Mouse (Mus musculus) embryo, embryonic 11.5 days (tissue): ENCODE measurements around the gene Arid5a.

Experiments used
- DNase-seq: peaks from one replicate; pipeline ENCODE4 v3.0.0-alpha.2; 2012; ENCODE audit warnings: low read depth, low spot score

The Arid5a gene

DNA sequence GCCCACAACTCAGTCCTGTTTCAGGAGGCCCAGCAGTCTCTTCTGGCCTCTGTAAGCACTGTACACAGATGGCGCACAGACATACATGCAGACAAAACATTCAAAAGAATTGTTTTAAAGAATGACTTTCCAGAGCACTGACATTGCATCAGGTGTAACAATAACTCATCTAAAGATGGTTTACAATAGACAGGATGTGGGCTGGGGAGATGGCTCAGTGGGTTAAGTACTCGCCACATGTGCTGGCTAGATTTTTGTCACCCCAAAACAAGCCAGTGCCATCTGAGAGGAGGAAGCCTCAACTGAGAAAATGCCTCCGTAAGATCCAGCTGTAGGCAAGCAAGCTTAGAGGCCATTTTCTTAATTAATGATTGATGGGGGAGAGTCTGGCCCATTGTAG lies 13.1 kb upstream of the Arid5a start:
- DNase-seq = no peak

DNA sequence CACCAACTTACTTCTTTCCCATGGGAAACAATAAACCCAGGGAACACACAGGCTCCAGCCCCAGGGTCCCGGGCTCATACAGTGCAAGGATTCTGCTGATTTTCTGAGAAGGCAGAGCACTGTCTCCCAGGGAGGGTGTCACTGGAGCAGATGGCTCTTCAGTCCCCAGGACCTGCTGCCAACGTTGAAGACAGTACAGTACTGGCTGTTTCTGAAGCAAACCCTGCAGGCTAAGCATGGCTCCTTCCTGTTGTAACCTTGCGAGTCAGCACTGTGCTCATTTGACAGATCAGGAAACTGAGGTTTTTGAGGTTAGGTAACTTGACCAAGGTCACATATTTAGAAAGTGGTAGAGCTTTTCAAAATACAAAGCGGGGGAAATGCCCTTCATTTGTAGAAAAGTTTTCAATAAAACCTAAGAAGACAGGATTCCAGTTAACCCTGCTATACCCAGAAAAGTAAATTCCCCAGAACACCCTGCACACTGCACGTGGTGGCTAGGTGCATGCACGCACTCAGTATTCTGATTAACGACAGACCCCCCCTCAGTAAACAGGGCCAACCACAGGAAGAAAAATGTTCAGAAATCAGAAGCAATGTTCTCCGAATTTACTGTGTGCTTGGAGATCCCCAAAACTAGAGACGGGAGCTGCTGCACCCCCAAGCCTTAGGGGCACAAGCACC lies 10.9 kb upstream of the Arid5a start:
- no peak for DNase-seq

DNA sequence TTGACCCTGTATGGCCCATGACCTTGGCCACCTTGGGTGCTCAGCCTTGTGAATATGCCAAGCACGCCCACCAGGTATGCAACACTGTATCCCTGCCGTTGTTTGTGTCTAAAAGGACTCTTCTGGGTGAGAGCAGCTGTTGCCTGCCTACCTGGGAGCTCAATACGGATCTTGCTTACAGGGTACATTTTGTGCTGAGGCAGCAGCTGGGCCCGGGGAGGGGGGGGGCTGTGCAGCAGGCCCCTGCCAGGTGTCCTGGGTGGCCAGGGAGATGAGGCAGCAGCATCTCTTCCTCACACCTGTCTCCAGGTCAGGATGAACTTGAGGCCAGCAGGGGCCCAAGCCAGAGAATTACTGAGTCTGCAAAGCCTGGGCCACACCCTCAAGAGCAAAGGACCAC lies 9.4 kb upstream of the Arid5a start:
- DNase-seq = no peak

DNA sequence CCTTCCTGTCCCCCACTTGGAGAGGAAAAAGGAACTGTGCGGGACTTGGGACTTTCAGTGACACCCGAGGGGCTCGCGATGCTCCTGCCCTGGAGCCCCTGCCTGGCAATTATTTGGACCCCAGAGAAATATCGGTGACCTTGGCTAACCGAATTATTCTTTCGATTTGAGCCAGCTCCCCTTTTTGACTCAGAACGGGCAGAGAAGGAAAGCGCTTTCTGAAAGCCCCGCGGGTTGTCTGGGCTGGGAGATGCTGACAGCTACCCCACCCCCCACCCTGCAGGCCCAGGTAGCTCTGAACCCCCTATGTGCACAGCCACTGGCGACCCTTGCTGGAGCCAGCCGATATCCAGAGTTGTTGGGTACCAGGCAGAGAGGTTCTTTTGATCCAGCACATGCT lies 8.4 kb upstream of the Arid5a start:
- no peak for DNase-seq

DNA sequence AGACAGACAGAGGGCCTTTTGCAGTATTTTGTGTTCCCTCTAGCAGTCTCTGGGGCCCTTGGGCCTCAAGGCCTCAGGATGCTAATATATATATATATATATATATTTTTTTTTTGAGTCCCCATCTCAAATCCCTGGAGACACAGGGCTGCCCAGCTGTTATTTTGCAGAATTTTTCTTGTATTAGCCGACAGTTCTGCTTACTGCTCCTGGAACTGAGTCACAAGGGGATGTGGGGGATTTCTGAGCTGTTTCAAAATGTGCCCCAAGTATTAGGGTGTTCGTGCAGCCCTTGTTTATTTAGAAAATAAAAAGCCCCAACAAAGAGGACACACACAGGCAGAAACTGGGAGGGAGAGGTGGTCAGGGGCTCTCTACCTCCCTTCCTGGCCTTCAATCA lies 7.9 kb upstream of the Arid5a start:
- no peak for DNase-seq

DNA sequence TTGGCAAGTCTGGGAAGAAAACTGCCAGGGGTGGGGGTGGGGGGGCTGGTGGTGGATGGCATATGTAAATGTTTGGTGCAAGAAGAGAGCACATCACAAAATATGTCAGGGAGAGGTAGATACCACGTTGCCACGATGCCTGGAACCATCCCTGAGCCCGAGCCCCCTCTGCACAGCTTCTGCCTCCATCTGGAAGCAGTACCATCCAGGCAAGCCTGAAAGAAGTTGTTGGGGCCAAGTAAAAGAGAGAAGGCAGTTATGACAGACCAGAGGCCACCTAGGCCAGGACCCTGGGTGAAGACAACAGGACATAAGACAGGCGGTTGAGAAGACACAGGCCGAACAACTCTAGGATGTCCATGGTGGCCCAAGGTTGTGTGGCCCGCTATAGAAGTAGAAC lies 7.0 kb upstream of the Arid5a start:
- DNase-seq = no peak

DNA sequence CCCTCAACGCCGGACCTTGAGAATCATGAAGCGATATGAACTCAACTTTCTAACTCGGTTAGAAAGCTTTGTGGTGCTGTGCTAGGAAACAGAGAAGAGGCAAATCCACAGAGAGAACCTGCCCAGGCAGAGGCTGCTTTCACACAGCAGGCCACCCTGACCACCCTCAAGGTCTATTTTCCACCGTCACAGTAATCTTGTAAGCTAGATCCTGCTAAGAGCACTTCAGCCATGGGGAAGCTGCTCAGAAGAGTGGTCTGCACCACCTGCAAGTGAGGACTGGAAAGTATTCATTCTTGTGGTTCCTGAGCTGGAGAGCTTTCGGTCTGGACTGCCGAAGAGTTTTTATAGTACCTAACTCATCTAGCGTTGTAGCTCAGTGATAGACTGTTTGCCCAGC lies 5.3 kb upstream of the Arid5a start:
- no peak for DNase-seq

DNA sequence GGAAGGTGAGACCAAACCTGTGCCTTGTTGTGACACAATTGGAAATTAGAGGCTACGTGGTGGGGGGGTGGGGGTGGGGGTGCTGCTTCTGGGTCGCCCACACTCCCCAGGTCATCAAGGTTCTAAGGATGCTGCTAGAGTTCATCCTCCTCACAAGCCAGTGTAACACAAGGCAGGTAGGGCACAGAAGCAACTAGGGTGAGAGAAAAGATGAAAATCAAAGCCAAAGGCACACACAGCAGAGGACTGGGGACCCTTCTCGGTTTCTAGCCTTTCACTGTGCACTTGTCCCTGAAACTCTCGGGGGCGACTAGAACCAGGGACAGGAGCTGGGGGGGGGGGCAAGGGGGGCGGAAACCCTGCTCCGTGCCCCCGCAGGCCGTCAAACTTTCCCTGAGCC lies 4.6 kb upstream of the Arid5a start:
- no peak for DNase-seq

DNA sequence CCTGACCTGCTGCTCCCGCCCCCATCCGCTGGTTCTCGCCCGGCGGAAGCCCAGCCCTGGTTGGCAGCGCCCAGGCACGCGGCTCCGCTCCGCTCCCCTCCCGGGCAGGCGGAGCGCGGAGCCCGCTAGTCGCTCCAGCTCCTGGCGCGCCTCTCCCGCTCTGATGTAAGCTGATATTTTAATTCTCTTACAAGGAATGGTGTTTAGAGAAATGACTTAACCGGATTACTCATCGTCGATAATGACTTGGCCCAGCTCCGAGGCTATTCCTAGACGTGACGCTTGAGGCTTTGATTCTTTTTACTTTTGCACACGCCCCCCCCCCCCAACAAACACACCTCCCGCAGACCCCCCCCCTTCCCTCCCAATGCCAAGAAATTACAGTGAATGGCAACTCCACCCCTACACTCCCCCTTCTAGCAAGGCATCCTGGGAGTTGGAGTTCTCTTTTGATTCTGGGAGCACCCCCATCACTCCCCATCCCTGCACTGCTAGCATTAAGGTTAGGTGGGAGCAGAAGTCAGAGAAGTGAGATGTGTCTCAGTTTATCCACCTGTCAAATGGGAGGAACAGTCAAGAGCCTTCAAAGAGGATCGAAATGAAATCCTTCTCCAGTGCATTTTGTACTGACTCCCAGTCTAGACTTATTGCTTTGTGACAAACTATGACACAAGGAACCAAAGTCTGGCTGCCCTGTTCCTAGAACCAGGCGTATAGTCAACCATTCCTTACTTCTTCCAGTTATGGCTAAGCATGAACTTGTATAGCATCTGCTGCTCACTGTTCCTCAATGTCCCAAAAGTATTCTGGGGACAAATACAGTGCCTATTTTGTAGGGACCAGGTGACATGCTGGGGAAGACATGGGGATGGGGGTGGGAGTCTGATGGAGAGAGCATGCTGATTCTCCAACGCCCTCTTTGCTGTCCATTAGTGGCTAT lies 3.9 kb upstream of the Arid5a start:
- DNase-seq = no peak

DNA sequence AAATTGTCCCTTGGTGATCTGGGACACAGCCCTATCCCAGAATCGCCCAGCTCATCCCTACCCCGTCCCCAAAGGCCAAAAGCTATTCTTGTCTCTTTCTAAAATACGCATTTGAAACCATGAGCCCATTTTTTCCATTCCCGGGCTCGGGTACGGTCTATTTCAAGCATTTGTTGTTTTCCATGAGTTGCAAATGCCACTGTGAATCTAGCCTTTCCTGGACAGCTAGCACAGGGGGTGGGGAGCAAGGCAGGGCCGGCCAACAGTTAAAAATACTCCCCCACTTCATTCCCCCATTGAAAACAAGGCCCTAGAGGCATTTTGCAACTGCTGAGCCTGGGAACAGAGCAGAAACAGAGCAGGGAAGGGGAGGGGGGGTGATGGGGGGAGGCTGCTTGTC lies 2.8 kb upstream of the Arid5a start:
- no peak for DNase-seq

DNA sequence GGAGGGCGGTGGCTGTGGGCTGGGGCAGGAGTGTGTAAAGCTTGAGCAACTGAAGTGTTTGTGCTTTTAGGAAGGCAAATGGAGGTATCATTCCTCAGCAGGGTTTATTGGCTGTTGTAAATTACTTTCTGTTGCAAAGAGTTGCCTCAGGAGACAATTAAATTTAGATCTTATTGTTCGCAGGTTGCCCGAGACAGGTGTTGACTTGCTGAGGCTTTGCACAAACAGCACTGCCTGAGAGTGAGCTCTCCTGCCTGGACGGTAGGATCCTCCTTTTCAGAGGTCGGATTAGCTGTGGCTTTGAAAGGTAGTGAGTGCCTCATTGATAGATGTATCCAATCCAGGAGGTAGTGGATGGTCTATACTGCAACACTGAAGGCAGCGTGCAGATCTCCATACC lies 1.4 kb upstream of the Arid5a start:
- no peak for DNase-seq

DNA sequence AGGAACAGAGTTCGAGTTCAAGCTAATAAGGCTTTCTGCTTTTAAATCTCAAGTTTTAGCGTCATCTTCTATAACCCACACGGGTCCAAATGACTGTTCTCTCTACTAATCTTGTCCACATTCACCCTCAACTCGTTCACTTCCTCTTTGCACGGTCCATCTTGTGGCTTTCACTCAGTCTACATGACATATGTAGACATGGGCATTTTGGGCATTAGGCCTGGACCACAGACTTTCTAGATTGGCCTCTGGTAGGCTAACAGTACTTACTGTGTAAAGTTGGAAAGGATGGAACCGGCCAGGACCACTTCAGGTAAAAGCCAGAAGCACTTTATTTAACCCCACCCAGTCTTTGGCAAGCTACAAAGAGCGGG lies 425 bp upstream of the Arid5a start:
- DNase-seq = no peak

DNA sequence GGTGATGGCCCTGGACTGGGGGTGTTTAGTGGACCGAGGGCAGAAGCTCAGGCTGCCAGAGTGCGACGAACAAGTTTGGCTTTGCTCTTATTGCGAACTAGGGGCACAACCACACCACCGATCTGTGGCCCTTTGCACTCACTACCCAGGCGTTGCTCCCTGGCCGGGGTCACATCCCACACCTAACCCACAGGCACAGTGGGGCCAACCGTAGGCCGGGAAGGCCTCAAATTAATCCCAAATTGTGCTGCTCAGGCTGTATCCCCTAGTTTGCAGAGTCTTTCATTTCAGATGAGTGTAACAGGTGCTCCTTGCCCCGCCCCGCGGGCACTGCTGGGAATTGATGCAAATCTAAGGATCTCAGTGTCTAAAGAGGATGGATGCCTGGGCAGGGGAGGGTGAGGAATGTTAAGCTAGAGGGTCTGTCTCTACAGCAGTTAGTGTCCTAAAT lies 943 bp downstream of the Arid5a start:
- DNase-seq = no peak

DNA sequence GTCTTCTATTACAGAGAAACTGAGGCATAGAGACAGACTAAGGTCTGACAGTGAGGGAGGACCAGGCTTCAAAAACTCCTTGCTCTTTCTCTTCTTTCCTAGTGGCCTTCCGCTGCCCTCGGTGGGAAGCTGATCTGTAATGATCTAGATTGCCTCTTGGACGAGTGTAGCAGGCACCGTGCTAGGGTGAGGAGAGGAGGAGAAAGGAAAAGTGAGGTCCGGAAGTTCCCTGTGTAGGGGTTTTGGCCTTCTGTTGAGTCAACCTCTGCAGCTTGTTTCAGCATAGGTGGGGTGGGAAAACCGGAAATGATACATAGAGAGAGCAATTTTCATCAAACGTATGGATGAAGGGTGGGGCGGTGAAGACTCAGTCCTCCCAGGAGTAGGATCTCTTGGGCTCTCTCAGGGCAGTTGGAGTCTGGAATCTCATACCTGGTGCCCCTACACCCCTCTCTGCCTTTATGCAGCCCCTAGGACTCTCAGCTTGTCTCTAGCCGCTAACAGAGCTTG lies 1.5 kb downstream of the Arid5a start:
- no peak for DNase-seq

DNA sequence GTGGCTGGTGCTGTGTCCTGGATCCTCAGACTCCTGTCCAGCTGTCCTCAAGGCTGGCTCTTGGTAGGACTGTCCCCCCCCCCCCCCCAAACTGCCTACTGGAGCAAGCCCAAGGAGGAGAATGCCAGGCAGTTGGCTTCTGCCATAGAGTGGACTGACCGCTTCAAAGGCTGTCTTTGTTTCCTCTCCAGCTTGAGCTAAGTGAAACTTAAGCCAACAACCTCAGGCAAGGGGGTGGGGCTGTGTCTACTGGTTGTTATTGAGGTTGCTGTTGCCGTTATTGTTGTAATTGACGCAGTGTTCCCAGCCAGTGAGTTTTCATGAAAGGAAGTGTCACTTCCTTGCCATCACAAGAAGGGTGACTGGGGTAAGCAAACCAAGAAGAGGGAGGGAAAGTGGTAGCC lies 2.0 kb downstream of the Arid5a start:
- no peak for DNase-seq

DNA sequence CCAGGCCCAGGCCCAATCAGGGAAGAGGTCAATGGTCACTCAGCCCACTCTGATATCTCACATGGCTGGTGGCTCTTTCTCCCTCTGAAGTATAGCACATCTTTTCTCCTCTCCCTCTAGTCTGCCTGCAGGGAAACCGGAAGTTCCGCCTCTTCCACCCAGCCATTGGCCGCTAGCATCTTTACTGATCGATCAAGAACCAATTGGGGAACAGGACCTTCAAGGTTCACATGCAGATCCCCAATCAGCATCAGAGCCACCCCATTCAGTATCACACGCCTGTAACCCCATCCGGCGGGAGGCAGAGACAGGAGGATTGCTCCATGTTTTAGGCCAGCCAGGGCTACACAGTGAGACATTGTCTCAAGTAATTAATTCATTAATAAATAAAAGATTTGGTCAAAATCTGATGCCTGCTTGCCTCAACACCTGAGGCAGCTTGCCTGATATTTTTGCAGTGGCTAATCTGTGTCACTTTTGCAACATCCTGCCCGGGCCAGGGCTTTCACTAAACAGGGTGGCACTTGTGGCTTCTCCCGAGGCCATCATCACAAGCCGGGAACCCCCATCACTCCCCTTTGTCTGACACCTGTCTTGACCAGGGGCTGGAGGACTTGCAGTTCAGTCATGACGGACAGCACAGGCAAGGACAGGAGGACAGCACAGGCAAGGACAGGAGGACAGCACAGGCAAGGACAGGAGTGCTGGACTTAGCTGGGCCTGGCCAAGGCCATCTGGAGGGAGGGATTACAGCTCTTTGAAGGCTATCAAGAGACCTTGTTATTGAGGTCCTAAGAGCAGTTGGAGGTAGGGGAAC lies 7.6 kb downstream of the Arid5a start:
- DNase-seq = no peak

DNA sequence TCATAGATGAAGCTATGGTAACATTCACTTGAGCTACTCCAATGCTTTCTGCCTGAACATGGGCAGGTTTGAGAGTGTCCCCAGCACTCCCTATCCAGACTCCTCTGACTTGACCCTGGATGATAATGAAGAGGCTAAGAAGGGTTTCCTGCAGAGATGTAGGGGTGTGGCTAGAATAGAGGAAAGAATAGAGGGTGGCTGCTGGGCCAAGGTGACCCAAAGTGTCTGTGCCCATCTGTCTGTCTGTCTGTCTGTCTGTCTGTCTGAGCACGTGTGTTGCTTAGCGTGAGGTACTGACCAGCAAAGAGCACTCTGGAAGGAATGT lies 8.2 kb downstream of the Arid5a start:
- DNase-seq = no peak

DNA sequence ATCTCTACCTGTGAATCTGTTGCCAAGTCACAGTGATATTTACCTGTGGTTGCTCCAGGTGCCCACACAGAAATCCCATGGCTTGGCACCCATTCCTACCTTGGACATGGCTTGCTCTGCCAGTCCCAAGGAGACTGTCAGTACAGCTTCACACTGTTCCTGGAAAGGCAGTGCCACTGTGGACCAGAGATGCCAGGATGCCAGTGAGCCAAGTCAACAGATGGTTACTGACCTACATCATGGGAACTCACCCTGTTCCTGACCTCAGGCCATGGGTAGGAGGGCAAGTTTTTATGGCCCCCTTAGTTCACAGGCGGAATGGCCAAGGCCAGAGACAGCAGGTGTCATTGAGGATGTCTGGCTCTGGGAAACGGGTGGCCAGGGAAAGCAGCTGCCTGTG lies 13.6 kb downstream of the Arid5a start:
- no peak for DNase-seq

DNA sequence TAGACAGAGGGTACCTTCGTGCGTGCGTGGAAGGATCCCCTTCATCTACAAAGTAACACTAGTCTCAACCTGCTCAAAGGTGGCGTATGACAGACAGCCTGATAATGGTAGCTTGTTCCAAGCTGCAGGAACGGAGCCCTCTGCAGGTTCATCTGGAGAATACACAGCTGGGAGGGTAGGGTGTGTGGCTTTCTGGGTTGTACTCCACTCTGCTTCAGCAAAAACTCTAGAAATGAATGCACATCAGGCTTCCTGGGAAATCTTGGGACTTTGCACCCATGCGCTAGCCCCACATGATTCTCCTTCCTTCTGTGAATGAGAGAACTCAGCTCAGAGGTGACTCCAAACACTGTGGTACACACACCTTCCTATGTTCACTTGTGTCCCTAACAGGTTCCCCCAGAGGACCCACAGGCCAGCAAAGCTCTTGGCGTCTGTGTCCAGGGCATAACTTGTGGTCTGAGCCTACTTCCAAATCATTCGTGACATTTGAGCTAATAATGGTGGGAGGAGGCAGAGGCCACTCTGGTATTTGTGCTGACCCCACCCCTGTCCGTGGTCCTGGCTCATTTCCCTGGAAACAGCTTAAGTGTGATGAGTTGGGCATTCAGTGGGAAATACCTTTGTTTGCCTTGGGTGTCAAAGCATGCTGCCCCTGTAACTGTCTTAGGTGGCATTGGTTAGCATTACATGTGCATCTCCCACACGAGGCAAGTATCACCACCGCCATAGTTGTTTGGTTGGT lies 14.5 kb downstream of the Arid5a start:
- no peak for DNase-seq

DNA sequence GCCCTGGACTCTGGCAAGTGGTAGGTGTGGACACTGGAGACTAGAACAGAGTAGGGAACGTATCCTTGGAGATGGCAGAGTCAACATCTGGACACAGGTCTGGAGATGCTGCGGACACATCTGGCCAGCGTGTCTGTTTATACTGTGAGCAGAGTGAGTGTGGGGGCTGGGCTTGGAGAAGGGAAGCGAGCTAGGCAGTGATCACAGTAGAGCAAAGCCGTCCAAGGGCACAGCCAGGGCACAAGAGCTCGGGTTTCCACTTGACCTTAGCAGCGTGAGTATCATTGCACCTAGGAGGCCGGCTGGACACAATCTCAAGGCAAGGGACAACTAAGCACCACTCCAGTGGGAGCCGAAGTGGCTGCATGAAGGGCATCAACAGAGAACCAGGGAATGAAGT lies 15.5 kb downstream of the Arid5a start:
- DNase-seq = no peak

DNA sequence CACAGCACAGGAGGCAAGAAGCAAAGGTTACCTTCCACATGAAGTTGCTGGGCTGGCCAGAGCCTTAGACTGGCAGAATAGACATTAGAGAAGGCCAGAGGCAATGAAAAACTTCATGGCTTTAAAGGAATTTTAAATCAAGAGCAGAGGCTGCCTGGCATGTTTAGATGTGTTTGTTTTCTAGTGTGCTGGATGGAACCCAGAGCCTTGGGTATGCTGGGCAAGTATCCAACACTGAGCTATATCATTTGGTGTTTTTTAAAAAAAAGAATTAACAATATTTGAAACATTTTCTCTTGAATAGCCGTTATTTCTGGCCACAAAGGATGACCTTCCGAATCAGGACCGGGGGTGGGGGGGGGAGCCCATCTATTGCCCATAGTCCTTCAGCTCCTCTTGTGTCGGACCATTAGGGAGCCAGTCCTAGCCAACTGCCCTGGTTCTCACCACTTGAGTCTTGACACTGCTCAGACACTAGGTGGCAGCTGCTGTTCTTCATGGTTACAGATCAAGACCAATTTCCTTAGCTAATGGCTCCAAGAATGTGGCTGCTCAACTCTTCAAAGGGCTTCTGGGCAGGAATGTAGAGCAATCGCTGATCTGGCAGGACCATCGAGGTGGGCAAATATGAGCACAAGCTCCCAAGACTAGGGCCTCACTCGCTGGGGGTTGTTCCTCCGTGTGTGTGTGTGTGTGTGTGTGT lies 16.4 kb downstream of the Arid5a start:
- DNase-seq = no peak
